Comparison of ENCODE assay signal across 9 mouse cellular contexts in genomic region chr10:111099812-111100464, GRCm38 (mm10).
A peak's percentile ranks its signal among the peaks of the same experiment; 100 is the strongest.
DNase-seq lines count a peak whose midpoint lies in the region; ATAC-seq and TF ChIP-seq lines count a peak whose summit lies in the region.
"Had no signal": no experiment of that assay in that cellular context is flagged by ENCODE, and none has a peak within 500 bp of the region (broad histone marks: within the 10 kb centered on the region; RNA-seq: fewer than 3 reads in every experiment).

No protein-coding gene starts in this region.

- peaks cover 34% of the 10 kb centered on the region for H3K4me1 ChIP-seq in G1E (ENCODE audit: insufficient read depth, low read depth, low read length)
- H3K4me1 ChIP-seq in forebrain, embryonic 12.5 days: peaks cover 23% of the 10 kb centered on the region
- H3K4me1 ChIP-seq: limb, embryonic 15.5 days had no signal

- peaks cover 3% of the 10 kb centered on the region; the same call in 1 of the 2 replicates for H3K27me3 ChIP-seq in G1E (ENCODE audit: insufficient read depth, low read length)
- H3K27me3 ChIP-seq in forebrain, embryonic 12.5 days: no peaks in the 10 kb centered on the region
- H3K27me3 ChIP-seq: limb, embryonic 15.5 days had no signal

- 38% methylated on average over 7 of the region's 7 CpGs for WGBS in forebrain, embryonic 12.5 days

- ATAC-seq in G1E (ENCODE audit: extremely low read depth, insufficient number of reproducible peaks, low FRiP score, poor library complexity, severe bottlenecking): 0 out of 2 replicates have a peak, but pooled peaks have one; percentile 16
- peak; percentile 59 for ATAC-seq in forebrain, embryonic 12.5 days (ENCODE audit: low FRiP score)

- peak overlapping the region; percentile 56 for H3K27ac ChIP-seq in forebrain, embryonic 12.5 days
- H3K27ac ChIP-seq: limb, embryonic 15.5 days had no signal

- no peak overlapping the region for H3K9ac ChIP-seq in forebrain, embryonic 12.5 days
- H3K9ac ChIP-seq: limb, embryonic 15.5 days had no signal

- peak; percentile 20 for DNase-seq in G1E (ENCODE audit: low spot score)
- DNase-seq in c-Kit-positive CD71-negative TER-119-negative erythroid progenitor cells, embryonic 14.5 days (ENCODE audit: low read depth): peak; percentile 53
- peak; percentile 85 for DNase-seq in heart, postnatal 4 days
- peak; percentile 74 to 86 for DNase-seq in layer of hippocampus, adult 18-20 months (ENCODE audit: low spot score in 2 of 2)
- peak; percentile 76 for DNase-seq in lung, postnatal 14 days
- DNase-seq in retina, postnatal 1 day: peak; percentile 86
- peak; percentile 71 for DNase-seq in urinary bladder, postnatal 25 days (ENCODE audit: low spot score)

- H3K9me3 ChIP-seq in G1E (replicated peaks): no peaks in the 10 kb centered on the region
- H3K9me3 ChIP-seq in forebrain, embryonic 12.5 days: no peaks in the 10 kb centered on the region
- H3K9me3 ChIP-seq: limb, embryonic 15.5 days had no signal

- peak; percentile 75 for TF ChIP-seq CTCF in G1E (IDR thresholded peaks at IDR 0.05; ENCODE audit: low read depth, low read length)

- H3K4me3 ChIP-seq in G1E (ENCODE audit: low read depth, low read length): no peak overlapping the region
- H3K4me3 ChIP-seq in forebrain, embryonic 12.5 days (replicated peaks): no peak overlapping the region
- H3K4me3 ChIP-seq: limb, embryonic 15.5 days had no signal

- H3K4me2 ChIP-seq in forebrain, embryonic 12.5 days: no peak overlapping the region
- H3K4me2 ChIP-seq: limb, embryonic 15.5 days had no signal

- H3K36me3 ChIP-seq in G1E (replicated peaks): no peaks in the 10 kb centered on the region
- H3K36me3 ChIP-seq in forebrain, embryonic 12.5 days (replicated peaks): no peaks in the 10 kb centered on the region
- H3K36me3 ChIP-seq: limb, embryonic 15.5 days had no signal

Comparison
In these comparisons a context has a peak if more than half of its experiments do, and no peak if none do; other contexts are left out.
1. DNase-seq: peak in every context shown above with its lines; median percentile 86 in retina, postnatal 1 day; 85 in heart, postnatal 4 days; 80 in layer of hippocampus, adult 18-20 months; 76 in lung, postnatal 14 days; 71 in urinary bladder, postnatal 25 days; 53 in c-Kit-positive CD71-negative TER-119-negative erythroid progenitor cells, embryonic 14.5 days; 20 in G1E.